Mouse (Mus musculus) CH12.LX (cell line): ENCODE data around the gene Rftn2.

Source experiments
- CTCF ChIP-seq, 2 experiments: IDR thresholded peaks in 1 of 2; conservative IDR thresholded peaks in 1 of 2; 2 replicates each; pipeline ENCODE4 v1.5.1; 2011 to 2012; ENCODE audit warnings: low read depth in 2 of 2, low read length in 2 of 2, improper control_type of control experiment in 1 of 2, inconsistent platforms in 1 of 2, mild to moderate bottlenecking in 1 of 2, moderate library complexity in 1 of 2
- E2F4 ChIP-seq: IDR thresholded peaks from 2 replicates; pipeline ENCODE4 v1.6.1; 2011; ENCODE audit warnings: low read depth, low read length, improper control_type of control experiment; ENCODE audit not compliant: insufficient replicate concordance
- EP300 ChIP-seq: IDR thresholded peaks from 2 replicates; pipeline ENCODE4 v1.6.1; 2011; ENCODE audit warnings: low read length, improper control_type of control experiment
- KAT2A ChIP-seq: IDR thresholded peaks from 2 replicates; pipeline ENCODE4 v1.6.1; 2012; ENCODE audit warnings: low read length, improper control_type of control experiment, inconsistent platforms; ENCODE audit not compliant: insufficient replicate concordance

DNA sequence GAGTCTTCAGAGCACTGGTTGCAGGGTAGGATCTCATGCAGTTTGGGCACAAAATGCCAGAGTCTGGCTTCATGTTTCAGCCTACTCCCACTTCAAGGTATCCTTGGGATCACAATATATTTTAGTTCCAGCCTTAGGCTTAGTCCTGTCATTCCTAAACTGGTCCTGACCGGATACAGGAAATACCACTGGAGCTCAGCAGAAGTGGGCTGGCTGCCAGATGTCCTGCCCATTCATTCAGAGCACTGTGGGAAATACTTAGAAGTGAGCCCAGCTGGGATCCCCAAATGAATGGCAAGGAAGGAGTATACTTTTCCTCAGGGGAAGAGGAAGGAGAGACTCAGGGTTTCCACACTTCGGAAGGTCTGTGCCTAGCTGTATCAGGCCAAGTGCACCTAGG, 33.3 kb downstream of the Rftn2 start:
- TF ChIP-seq EP300 = no peak
- no peak for TF ChIP-seq KAT2A
- TF ChIP-seq CTCF (conservative IDR thresholded peaks at IDR 0.05 in 1 of 2, IDR thresholded peaks at IDR 0.05 in 1 of 2; ENCODE audit: low read depth in 2 of 2, low read length in 2 of 2) = no peak
- no peak for TF ChIP-seq E2F4
